Mouse (Mus musculus) urinary bladder, adult 18-20 months (tissue): ENCODE results near the gene Patj.
"Not testable (repeated sequence)": the region's sequence is repeated elsewhere in the genome, so short reads cannot be mapped to it uniquely, and the experiment has no call there.

Source experiments
- DNase-seq, 2 experiments: peaks; one replicate each; pipeline ENCODE4 v3.0.0; 2022; ENCODE audit warnings: low spot score in 2 of 2, mixed read lengths in 2 of 2

Gene Patj

GRCm38 (mm10) chr4:98395690-98396437, at the start of gene Patj:
Patj (plus strand) TSS chr4:98395785.
- DNase-seq = peak; percentile 65 to 80

- DNase-seq = no peak
Measured at GRCm38 (mm10) chr4:98348580-98348979, 47.0 kb upstream of the Patj start.

GRCm38 (mm10) chr4:98358034-98358809, 37.4 kb upstream of the Patj start:
- no peak for DNase-seq

GRCm38 (mm10) chr4:98375401-98375800, 20.2 kb upstream of the Patj start:
- DNase-seq = no peak

- no peak for DNase-seq
Measured at GRCm38 (mm10) chr4:98376943-98377342, 18.6 kb upstream of the Patj start.

- DNase-seq = peak; percentile 65 to 81
Measured at GRCm38 (mm10) chr4:98382716-98383424, 12.7 kb upstream of the Patj start, which contains the start of gene Tm2d1. Tm2d1 (minus strand) TSS chr4:98383306.

GRCm38 (mm10) chr4:98385036-98385435, 10.5 kb upstream of the Patj start:
- no peak for DNase-seq

- DNase-seq = no peak
Measured at GRCm38 (mm10) chr4:98395346-98395689, 267 bp upstream of the Patj start.

- peak in 1 of 2 experiments; percentile 8 for DNase-seq
Measured at GRCm38 (mm10) chr4:98400926-98401583, 5.5 kb downstream of the Patj start.

- no peak for DNase-seq
Measured at GRCm38 (mm10) chr4:98401584-98401962, 6.0 kb downstream of the Patj start.

- no peak for DNase-seq
Measured at GRCm38 (mm10) chr4:98403492-98403891, 7.9 kb downstream of the Patj start.

GRCm38 (mm10) chr4:98404412-98404811, 8.8 kb downstream of the Patj start:
- DNase-seq = no peak

GRCm38 (mm10) chr4:98408455-98408854, 12.9 kb downstream of the Patj start:
- no peak for DNase-seq

- DNase-seq = not testable (repeated sequence)
Measured at GRCm38 (mm10) chr4:98415150-98415549, 19.6 kb downstream of the Patj start.

GRCm38 (mm10) chr4:98428371-98428770, 32.8 kb downstream of the Patj start:
- DNase-seq = no peak

GRCm38 (mm10) chr4:98435641-98436457, 40.3 kb downstream of the Patj start:
- DNase-seq = peak; percentile 12 to 13

- no peak for DNase-seq
Measured at GRCm38 (mm10) chr4:98436664-98437363, 41.2 kb downstream of the Patj start.

- no peak for DNase-seq
Measured at GRCm38 (mm10) chr4:98439261-98440005, 43.8 kb downstream of the Patj start.

- no peak for DNase-seq
Measured at GRCm38 (mm10) chr4:98441248-98441647, 45.7 kb downstream of the Patj start.
